Mouse (Mus musculus): ENCODE data around the gene Gm4513. TPM values are rescaled to one million over a fixed set of nuclear protein-coding genes. Genes with fewer than 3 reads are reported as not detected.
"Not testable (repeated sequence)": the region's sequence is repeated elsewhere in the genome, so short reads cannot be mapped to it uniquely, and the experiment has no call there.

The Gm4513 gene
- total RNA-seq (2021): not detected in 2 replicates
- long read RNA-seq, experiment 1: 0 reads
- long read RNA-seq, experiment 2: 0 reads

DNA sequence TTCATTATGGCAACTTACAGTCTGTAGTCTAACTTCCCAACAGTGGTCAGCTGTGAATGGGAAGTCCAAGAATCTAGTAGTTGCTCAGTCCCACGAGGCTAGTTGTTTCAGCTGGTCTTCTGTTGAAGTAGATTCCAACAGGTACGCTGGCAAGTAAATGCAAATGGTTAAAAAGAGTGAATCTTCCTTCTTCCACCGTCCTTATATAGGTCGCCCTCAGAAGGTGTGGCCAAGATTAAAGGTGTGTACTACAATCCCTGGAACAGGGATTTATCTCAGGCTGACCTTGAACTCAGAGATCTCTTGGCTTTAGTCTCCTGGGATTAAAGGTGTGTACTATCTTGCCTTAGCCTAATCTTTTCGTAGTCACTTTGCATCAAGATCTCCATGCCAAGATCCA lies at the start of gene Gm4513:
TSS of gene Gm4513 (minus strand) at position 101 of the 400 bp plus-strand sequence.
- DNase-seq: not testable (repeated sequence)

DNA sequence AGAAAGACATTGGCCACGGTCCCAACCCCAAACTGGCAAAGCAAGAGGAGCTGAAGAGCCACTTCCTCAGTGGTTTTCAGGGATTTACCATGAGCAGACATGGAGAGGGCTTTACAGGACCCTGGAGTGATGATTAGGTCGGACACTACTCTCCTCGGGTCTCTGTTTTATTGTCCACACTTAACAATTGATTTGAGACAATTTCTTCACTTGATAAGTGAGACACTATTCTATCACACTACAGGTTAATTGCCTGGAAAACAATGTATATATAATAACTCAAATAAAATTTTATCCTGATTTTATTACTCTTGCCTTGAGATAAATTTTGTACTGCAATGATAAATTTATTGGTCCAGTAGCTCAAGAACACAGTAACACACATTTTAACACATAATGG lies 22.7 kb downstream of the Gm4513 start, which contains the start of gene Gm4141:
TSS of gene Gm4141 (minus strand) at position 101 of the 400 bp plus-strand sequence.
- DNase-seq: not testable (repeated sequence)

DNA sequence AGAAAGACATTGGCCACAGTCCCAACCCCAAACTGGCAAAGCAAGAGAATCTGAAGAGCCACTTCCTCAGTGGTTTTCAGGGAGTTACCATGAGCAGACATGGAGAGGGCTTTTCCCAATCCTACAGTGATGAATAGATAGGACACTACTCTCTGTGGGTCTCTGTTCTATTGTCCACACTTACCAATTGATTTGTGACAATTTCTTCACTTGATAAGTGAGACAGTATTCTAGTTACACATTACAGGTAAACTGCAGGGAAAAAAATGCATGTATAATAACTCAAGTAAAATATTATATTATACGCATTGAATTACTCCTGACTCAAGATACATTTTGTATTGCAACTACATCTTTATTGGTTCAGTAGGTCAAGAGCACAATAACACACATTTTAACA lies 53.2 kb downstream of the Gm4513 start, which contains the start of gene Gm5726:
TSS of gene Gm5726 (minus strand) at position 101 of the 400 bp plus-strand sequence.
- DNase-seq: not testable (repeated sequence)

Other genes starting within 250 kb of the Gm4513 start
- not detected in 2 replicates for gene Gm5728, start 223.6 kb downstream of the Gm4513 start, total RNA-seq (2021)
- gene Vmn1r100, start 181.1 kb downstream of the Gm4513 start, total RNA-seq (2021): not detected in 2 replicates
- gene Vmn1r101, start 156.4 kb downstream of the Gm4513 start, total RNA-seq (2021): not detected in 2 replicates
- not detected in 2 replicates for gene Gm10670, start 124.1 kb downstream of the Gm4513 start, total RNA-seq (2021)
- gene Vmn1r103, start 88.5 kb downstream of the Gm4513 start, total RNA-seq (2021): not detected in 2 replicates
- gene Vmn1r104, start 65.2 kb downstream of the Gm4513 start, total RNA-seq (2021): not detected in 2 replicates
- not detected in 2 replicates for gene Gm5726, start 53.3 kb downstream of the Gm4513 start, total RNA-seq (2021)
- not detected in 2 replicates for gene Gm4141, start 22.8 kb downstream of the Gm4513 start, total RNA-seq (2021)
- not detected in 2 replicates for gene Vmn1r107, start 69.9 kb upstream of the Gm4513 start, total RNA-seq (2021)
- not detected in 2 replicates for gene Vmn1r111, start 104.2 kb upstream of the Gm4513 start, total RNA-seq (2021)
- not detected in 2 replicates for gene Gm10668, start 131.6 kb upstream of the Gm4513 start, total RNA-seq (2021)
- gene Vmn1r112, start 172.2 kb upstream of the Gm4513 start, total RNA-seq (2021): not detected in 2 replicates
- not detected in 2 replicates for gene Vmn1r113, start 188.3 kb upstream of the Gm4513 start, total RNA-seq (2021)
- not detected in 2 replicates for gene Vmn1r114, start 213.2 kb upstream of the Gm4513 start, total RNA-seq (2021)
- gene Vmn1r115, start 246.0 kb upstream of the Gm4513 start, total RNA-seq (2021): not detected in 2 replicates

Measured in adrenal gland, postnatal 14 days (tissue).